Mouse (Mus musculus) urinary bladder, postnatal 10 days (tissue): ENCODE results near the gene Atf6b.

Experiments used
- DNase-seq: peaks from one replicate; pipeline ENCODE4 v3.0.0; 2022; ENCODE audit warnings: low spot score

Atf6b gene

GRCm38 (mm10) chr17:34648141-34648890, 1.4 kb downstream of the Atf6b start:
- no peak for DNase-seq

GRCm38 (mm10) chr17:34649106-34649864, 2.3 kb downstream of the Atf6b start:
- DNase-seq: no peak

DNA sequence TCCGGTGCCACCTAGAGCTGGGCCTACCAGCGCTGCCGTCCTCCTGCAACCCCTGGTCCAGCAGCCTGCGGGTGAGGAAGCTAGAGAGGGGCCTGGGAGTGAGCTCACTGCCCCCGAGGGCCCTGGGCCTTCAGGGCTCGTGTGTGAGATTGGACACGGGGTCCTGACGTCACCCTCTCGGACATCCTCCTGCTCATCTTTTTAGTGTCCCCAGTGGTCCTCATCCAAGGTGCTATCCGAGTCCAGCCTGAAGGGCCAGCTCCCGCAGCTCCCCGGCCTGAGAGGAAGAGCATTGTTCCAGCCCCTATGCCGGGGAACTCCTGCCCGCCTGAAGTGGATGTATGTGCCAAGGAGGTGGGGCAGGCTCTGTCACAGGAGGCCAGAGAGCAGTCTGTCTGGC, 3.8 kb downstream of the Atf6b start:
- DNase-seq: no peak

- no peak for DNase-seq
Observed at GRCm38 (mm10) chr17:34651507-34652221, 4.7 kb downstream of the Atf6b start.

GRCm38 (mm10) chr17:34652546-34652945, 5.6 kb downstream of the Atf6b start:
- DNase-seq: no peak

DNA sequence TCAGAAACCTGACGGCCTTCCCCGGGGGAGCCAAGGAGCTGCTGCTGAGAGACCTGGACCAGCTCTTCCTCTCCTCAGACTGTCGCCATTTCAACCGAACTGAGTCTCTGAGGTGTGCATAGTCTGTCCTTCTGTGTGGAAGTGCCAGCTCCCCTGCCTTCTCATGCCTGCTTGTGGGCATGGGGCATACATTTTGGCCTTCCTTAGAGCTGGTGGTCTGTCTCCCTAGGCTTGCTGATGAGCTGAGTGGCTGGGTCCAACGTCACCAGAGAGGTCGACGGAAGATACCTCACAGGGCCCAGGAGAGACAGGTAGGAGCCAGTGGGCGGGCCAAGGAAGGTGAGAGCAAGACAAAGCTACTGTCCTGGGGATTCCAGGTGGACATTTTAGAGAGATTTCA, 6.0 kb downstream of the Atf6b start:
- DNase-seq: no peak

DNA sequence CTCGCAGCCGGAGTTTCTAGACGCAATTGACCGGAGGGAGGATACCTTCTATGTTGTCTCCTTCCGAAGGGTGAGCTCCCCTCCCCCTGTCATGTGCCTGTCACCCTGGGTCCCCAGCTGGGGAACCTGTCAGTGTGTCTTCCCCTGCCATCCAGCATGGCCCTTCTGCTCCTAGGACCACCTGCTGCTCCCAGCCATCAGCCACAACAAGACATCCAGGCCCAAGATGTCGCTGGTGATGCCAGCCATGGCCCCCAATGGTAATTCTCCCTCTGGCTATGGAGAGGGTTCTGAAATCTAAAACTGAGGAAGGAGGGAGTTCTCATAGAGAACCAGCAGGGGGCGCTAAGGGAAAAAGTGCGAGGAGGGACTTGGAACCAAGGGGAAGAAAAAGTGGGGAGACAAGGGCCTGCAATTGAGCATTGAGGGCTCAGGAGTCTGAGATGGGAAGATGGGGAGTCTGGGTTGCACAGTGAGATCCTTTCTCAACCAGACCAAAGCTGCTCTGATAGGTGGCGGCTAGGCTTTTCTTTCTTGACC, 6.9 kb downstream of the Atf6b start:
- DNase-seq: no peak

DNA sequence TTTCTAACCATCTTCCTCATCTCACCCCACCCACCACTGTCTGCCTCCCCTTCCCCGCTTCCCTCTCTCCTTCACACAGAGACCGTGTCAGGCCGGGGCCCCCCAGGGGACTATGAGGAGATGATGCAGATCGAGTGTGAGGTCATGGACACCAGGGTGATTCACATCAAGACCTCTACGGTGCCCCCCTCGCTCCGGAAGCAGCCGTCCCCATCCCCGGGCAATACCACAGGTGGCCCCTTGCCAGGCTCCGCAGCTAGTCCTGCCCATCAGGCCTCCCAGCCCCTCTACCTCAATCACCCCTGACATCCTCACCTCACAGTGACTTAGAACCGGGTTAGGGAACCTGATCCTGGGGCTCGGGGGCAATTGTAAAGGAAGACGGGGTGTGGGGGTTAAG, 7.4 kb downstream of the Atf6b start:
- DNase-seq: no peak

GRCm38 (mm10) chr17:34655160-34655559, 8.2 kb downstream of the Atf6b start:
- no peak for DNase-seq

DNA sequence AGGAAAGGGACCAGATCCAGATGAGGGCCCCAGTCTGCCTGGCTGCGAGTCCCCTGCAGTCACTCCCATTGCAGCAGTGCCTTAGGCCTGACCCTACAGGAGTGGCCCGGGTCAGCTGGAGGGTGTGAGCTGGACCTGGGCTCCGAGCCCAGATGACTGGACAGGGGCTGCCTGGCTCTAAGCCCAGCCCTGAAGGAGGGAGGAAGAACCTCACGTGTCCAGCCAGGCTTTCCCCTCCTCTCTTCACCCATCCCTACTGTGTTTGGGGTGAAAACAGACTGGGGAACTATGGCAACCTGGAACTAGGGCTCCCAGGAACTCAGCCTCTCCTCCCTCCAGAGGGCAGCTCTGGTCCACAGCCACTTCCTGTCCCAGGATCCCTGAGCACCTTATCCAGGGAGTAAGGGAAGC, 8.6 kb downstream of the Atf6b start:
- DNase-seq: no peak

- DNase-seq: no peak
Observed at GRCm38 (mm10) chr17:34656666-34657065, 9.7 kb downstream of the Atf6b start.

GRCm38 (mm10) chr17:34657271-34657670, 10.3 kb downstream of the Atf6b start:
- DNase-seq: no peak

- no peak for DNase-seq
Observed at GRCm38 (mm10) chr17:34658145-34658544, 11.2 kb downstream of the Atf6b start.

GRCm38 (mm10) chr17:34658591-34658990, 11.6 kb downstream of the Atf6b start:
- DNase-seq: no peak

DNA sequence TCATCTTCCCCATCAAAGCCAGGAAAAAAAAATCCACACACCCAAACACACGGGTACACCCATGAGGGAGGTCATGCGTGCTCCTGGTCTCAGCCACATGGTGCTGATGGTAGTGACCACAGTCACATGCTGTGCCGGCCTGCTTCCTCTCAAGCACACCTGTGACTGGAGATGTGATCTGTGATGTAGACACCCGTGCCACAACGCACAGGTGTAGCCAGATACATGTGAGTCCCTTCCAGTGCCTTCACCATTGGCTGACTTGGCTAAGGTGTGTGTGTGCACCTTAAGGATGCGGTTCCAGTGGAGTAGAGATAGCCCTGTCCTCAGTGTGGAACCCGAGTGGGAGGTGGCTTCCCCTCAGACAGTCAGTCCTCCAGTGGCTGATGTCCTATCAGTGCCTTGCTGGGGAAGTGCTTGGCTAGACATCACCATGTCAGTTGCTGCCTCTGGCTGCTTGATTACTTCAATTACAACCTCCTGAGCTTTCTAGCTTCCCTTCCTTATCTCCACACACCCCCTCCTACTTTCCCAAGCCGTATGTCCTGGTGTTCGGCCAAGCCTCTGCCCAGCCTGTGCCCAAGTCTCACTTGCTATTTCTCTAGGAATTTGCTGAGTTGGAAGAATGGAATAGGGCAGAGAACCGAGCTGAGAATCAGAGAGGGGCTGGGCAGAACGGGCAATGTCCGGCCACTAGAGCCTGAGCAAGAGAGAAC, 12.4 kb downstream of the Atf6b start:
- no peak for DNase-seq

GRCm38 (mm10) chr17:34659897-34660214, 12.9 kb downstream of the Atf6b start:
- no peak for DNase-seq

DNA sequence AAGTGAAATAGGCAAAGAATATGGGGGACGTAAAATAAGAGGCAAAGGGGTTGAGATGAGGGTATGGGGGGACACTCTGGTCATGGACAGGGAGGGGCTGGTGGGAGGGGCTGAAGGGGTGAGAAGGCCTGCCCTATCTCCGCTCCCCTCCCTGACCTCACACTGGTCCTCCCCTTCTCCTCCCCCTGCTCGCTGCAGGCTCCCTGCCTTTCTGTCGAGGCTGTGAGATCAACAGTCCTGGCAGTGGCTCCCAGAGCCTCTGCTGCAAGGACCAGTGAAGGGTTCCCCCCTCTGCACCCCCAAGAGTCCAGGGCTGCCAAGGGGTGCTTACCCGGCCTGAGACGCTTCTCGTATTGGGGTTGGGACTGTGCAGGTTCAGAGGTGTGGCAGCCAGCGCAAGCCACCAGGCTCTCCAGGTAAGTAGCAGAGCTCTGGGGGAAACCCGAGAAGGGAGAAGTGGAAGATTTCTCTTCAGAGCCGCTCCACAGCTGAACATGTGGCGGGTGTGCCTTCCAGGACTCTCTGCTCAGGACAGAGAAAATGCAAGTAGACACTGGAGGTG, 13.4 kb downstream of the Atf6b start:
- no peak for DNase-seq

- DNase-seq: no peak
Observed at GRCm38 (mm10) chr17:34661121-34661591, 14.2 kb downstream of the Atf6b start.

DNA sequence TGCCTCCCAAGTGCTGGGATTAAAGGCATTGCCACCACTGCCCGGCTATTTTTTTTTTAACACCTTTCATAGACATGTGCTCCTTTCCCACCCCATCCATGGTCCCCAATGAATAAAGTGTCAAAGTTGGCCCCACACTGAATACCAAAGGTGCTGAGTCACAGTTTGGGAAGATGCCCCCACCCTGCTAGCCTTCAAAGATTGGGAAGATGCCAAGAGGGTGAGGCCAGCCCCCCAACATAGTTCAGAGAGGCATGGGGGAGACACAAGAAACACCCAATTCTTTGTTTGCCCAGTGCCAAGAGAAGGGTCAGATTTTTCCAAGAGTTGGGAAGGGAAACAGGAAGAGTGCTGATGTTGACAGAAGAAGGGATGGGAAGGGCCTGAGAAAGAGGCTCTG, 15.5 kb downstream of the Atf6b start:
- DNase-seq: no peak

GRCm38 (mm10) chr17:34662978-34663377, 16.0 kb downstream of the Atf6b start:
- no peak for DNase-seq

DNA sequence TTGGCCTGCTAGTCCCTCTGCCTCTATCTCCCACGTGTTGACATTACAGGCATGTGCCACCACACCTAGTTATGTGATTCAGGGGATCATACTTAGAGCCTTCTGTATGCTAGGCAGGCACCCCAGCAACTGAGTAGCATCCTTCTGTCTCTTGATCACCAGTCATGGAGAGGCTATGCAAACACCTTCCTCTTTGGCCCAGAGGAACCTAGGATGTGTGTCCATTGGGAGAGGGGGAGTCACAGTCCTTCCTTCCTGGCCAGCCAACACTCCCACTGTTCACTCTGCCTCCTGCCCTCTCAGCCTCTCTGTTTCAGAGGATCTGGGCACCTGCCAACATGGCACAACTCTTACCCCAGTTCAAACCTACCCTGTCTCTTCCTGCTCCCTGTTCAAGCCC, 16.6 kb downstream of the Atf6b start:
- no peak for DNase-seq

GRCm38 (mm10) chr17:34664472-34664871, 17.5 kb downstream of the Atf6b start:
- no peak for DNase-seq
